Mouse (Mus musculus) liver, embryonic 14.5 days (tissue): Measurements from ENCODE around the gene Mettl24. TPM values are rescaled to one million over a fixed set of nuclear protein-coding genes. Genes with fewer than 3 reads are reported as not detected.

Experiments used
- ATAC-seq: fragments of 200-750 bp; cut with Nextera tagmentation; 2 replicates; pipeline ENCODE4 v1.8.0; 2017; ENCODE audit warnings: moderate number of reproducible peaks, mild to moderate bottlenecking, moderate library complexity; ENCODE audit not compliant: insufficient read depth
- DNase-seq, 3 experiments: peaks; one replicate each; pipeline ENCODE4 v3.0.0-alpha.2; 2012 to 2013; ENCODE audit warnings: low read depth in 3 of 3, low spot score in 3 of 3
- H3K27ac ChIP-seq: fragments of 300-500 bp; sonication (generic); 2 replicates; pipeline ENCODE4 v1.5.1; 2014; ENCODE audit warnings: moderate library complexity, mild to moderate bottlenecking, control low read depth, inconsistent platforms
- H3K27me3 ChIP-seq: fragments of 300-500 bp; sonication (generic); 2 replicates; pipeline ENCODE4 v1.6.1; 2014; ENCODE audit warnings: mild to moderate bottlenecking, low read length, moderate library complexity; ENCODE audit not compliant: control insufficient read depth, insufficient read depth
- H3K36me3 ChIP-seq: fragments of 300-500 bp; sonication (generic); replicated peaks from 2 replicates; pipeline ENCODE4 v1.6.1; 2014; ENCODE audit warnings: low read depth; ENCODE audit not compliant: control insufficient read depth, insufficient read depth
- H3K4me1 ChIP-seq, 2 experiments: fragments of 200-500 bp in 1 of 2; fragments of 300-500 bp in 1 of 2; sonication (generic) in 1 of 2; replicated peaks; 2 replicates each; pipeline ENCODE4 v1.6.1; 2012 to 2014; ENCODE audit warnings: antibody characterized with exemption in 1 of 2, inconsistent platforms in 1 of 2, low read length in 1 of 2; ENCODE audit not compliant: control insufficient read depth in 2 of 2, insufficient read depth in 2 of 2
- H3K4me2 ChIP-seq: fragments of 300-500 bp; sonication (generic); 2 replicates; pipeline ENCODE4 v1.6.1; 2014; ENCODE audit warnings: low read depth, mild to moderate bottlenecking, control low read depth, moderate library complexity
- H3K4me3 ChIP-seq, 2 experiments: fragments of 200-500 bp in 1 of 2; fragments of 300-500 bp in 1 of 2; sonication (generic) in 1 of 2; 2 replicates each; pipeline ENCODE4 v1.5.1; 2012 to 2014; ENCODE audit warnings: low read depth in 2 of 2, low read length in 2 of 2, mild to moderate bottlenecking in 2 of 2, control low read depth in 1 of 2, inconsistent platforms in 1 of 2, moderate library complexity in 1 of 2; ENCODE audit not compliant: insufficient read depth in 1 of 2
- H3K9ac ChIP-seq: fragments of 300-500 bp; sonication (generic); replicated peaks from 2 replicates; pipeline ENCODE4 v1.6.1; 2014; ENCODE audit warnings: mild to moderate bottlenecking, control low read depth, moderate library complexity
- H3K9me3 ChIP-seq: fragments of 300-500 bp; sonication (generic); 2 replicates; pipeline ENCODE4 v1.6.1; 2016; ENCODE audit warnings: low read length, mixed read lengths; ENCODE audit not compliant: control insufficient read depth
- CTCF ChIP-seq: IDR thresholded peaks from 2 replicates; pipeline ENCODE4 v1.5.1; 2016; ENCODE audit warnings: antibody characterized with exemption, low read depth, control low read depth
- EP300 ChIP-seq: IDR thresholded peaks from 2 replicates; pipeline ENCODE4 v1.6.1; 2016; ENCODE audit warnings: antibody characterized with exemption, low read depth
- WGBS: fragments of 180-500 bp; shearing (Covaris S2); extraction: QIAGEN DNeasy Blood & Tissue Kit; methylation state at CpG from one replicate; pipeline ENCODE4 v1.1.7; 2014; ENCODE audit not compliant: insufficient replicate concordance; 5-methylcytosine and 5-hydroxymethylcytosine counted together
- polyA plus RNA-seq, 2 experiments: library from polyadenylated mRNA; depleted of rRNA in 1 of 2; stranded (reverse) in 1 of 2; unstranded in 1 of 2; fragments of >200 nt; fragmentation: Nextera tagmentation in 1 of 2; extraction: Ambion mirVana in 1 of 2; gene quantifications; 2 replicates each; pipeline versions ENCODE4 v1.2.1 to v1.2.3; 2012 to 2014

Gene Mettl24
- polyA plus RNA-seq, 2 experiments = 0.18 to 0.33 TPM

DNA sequence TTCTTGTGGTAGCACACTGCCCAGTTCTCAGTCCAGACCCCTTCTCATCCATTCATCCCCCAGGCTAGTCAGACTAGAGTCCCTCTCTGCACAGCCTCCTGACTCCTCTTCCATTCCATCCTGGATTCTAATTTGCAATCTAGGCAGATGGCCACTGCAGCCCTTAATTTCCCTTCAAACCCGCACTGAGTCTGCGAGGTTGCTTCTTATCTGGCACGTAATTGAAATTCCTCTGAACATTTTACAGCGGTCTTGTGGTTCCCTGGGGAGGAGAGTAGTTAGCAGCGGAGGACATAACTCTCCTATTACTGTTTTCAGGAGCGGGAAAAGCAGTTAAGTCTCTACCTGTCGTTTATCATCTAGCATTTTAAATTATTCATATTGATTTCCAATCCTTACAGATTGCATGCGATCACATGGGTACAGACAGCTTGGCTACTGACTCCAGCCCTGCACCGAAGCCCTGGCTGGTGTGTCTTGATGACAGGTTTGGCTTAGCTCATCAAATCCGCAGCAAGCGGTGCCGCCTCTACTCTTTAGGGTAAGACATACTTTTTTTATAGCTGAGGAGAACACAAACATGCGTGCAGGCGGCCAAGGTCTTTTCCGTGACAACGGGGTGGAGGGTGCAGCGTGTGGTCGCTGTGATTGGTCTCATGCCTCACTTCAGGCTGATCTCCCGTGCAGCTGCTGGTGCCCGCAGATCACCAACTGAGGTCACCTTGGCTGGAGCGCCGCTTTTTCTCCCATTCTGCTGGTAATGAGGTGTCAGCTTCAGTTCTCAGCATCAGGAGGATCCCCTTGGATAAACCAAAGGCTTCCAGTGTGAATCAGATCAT is 54.4 kb downstream of the Mettl24 start:
- H3K4me3 ChIP-seq = no peak overlapping the region
- H3K27me3 ChIP-seq = no peaks in the 10 kb centered on the region
- no peak overlapping the region for H3K27ac ChIP-seq
- H3K4me2 ChIP-seq = no peak overlapping the region
- DNase-seq (no peak), ATAC-seq (no peak)
- H3K36me3 ChIP-seq = no peaks in the 10 kb centered on the region
- H3K9me3 ChIP-seq = no peaks in the 10 kb centered on the region
- WGBS = 60% methylated on average over 22 of the region's 22 CpGs
- TF ChIP-seq CTCF = no peak
- no peak for TF ChIP-seq EP300
- peaks cover 0 to 2% of the 10 kb centered on the region in 2 experiments; a peak in 1 of 4 replicates for H3K4me1 ChIP-seq
- no peak overlapping the region for H3K9ac ChIP-seq

DNA sequence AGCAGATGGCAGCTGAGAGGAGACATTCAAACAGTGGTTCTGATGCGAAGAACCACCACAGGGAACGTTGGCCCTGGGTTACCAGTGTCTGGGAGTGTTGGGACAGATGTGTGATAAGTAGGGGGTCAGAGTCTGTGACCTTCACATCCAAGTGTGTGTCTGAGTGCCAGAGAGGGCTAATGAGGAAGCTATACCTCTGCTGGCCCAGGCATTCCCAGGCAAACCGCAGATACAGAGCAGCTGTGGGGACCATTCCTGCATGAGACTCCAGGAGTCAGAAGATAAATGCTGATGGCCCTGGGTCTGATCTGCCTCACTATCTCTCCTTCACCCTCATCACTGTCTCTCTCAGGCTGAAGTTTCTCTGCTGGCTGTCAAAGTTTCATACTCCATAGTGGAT is 57.6 kb downstream of the Mettl24 start:
- no peak overlapping the region for H3K4me3 ChIP-seq
- no peaks in the 10 kb centered on the region for H3K36me3 ChIP-seq
- H3K27ac ChIP-seq = no peak overlapping the region
- no peak overlapping the region for H3K9ac ChIP-seq
- 38% methylated on average over 3 of the region's 3 CpGs for WGBS
- H3K4me1 ChIP-seq = peaks cover 0 to 2% of the 10 kb centered on the region in 2 experiments; a peak in 1 of 4 replicates
- no peak for DNase-seq
- no peak overlapping the region for H3K4me2 ChIP-seq
- H3K9me3 ChIP-seq = no peaks in the 10 kb centered on the region
- no peaks in the 10 kb centered on the region for H3K27me3 ChIP-seq
- no peak for ATAC-seq
- no peak for TF ChIP-seq EP300
- TF ChIP-seq CTCF = no peak

DNA sequence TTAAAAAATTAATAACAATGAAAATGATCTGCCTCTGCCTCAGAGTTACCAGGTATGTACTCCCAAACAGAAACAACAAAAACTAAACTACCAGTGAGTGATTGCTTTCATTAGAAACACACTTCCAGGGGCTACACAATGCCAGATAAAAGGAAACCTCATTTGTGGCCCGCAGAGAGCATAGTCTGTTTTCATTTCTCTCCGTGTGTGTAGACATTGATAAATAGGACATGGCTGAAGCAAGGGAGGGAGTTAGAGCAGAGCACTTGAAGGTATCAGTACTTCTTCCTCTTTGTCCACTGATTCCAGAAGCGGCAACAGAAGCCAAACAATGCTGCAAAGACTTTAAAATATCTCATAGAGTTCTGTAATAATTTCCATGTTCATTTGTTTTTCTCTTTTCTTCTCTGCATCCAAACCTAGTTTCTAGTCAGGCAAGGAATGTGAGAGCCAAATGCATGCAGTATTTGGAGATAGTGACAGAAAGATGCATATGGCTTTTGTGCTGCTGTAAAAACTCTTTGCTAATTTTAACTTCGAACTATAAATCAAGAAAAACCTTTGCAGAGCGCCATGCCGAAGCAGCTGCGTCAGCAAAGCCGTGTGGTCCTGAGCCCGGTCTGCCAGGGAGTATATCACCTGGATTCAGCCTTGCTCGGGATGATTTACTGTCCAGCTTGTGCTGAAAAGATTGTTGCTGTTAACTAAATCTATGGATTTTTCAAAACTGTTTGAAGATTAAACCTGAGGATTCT is 67.4 kb downstream of the Mettl24 start:
- H3K9me3 ChIP-seq = no peaks in the 10 kb centered on the region
- no peak for TF ChIP-seq CTCF
- TF ChIP-seq EP300 = no peak
- no peak overlapping the region for H3K4me3 ChIP-seq
- no peaks in the 10 kb centered on the region for H3K4me1 ChIP-seq
- no peaks in the 10 kb centered on the region for H3K27me3 ChIP-seq
- ATAC-seq (no peak), DNase-seq (no peak)
- no peak overlapping the region for H3K4me2 ChIP-seq
- no peak overlapping the region for H3K27ac ChIP-seq
- 61% methylated on average over 10 of the region's 10 CpGs for WGBS
- H3K9ac ChIP-seq = no peak overlapping the region
- H3K36me3 ChIP-seq = no peaks in the 10 kb centered on the region

DNA sequence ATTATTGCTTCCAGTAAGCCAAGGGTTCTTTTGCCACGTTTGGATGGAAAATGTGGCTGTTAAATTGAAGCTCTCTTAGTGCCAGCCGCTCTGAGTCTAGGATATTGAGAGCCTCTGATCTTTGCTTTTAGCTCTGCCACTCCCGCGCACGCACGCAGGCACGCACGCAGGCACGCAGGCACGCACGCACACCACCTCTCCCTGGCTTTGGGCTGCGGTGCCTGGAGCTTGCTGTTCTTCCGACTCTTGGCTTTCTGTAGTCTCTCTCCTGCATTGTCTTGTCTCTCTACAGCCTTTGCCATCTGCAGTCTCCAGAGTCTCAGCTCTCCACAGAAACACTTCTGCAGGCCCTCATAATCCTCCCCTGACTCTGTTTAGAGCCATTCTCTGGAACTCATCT is 68.1 kb downstream of the Mettl24 start:
- no peak overlapping the region for H3K4me2 ChIP-seq
- H3K27ac ChIP-seq = no peak overlapping the region
- TF ChIP-seq EP300 (no peak), CTCF (no peak)
- H3K36me3 ChIP-seq = no peaks in the 10 kb centered on the region
- 76% methylated on average over 13 of the region's 13 CpGs for WGBS
- DNase-seq (no peak), ATAC-seq (no peak)
- H3K4me3 ChIP-seq = no peak overlapping the region
- H3K9ac ChIP-seq = no peak overlapping the region
- no peaks in the 10 kb centered on the region for H3K9me3 ChIP-seq
- no peaks in the 10 kb centered on the region for H3K4me1 ChIP-seq
- H3K27me3 ChIP-seq = no peaks in the 10 kb centered on the region

DNA sequence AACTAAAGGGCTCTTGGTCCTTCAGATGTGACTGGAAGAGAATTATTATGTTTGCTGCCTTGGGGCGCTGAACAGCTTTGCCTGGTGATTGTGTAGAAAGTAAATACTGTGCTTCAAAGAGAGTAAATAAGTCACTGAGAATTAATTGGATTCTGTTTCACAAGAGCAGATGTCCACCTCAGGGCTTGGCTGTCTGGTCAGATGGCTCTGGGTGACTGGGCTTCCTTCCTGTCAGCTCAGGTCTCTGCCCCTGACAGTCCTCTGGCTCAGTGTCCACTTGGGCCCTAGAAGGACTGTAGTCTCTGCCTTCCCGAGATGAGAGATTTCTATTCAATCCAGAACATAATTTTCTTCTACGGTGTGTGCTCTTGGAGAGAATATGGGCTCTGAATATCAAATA is 70.0 kb downstream of the Mettl24 start:
- no peaks in the 10 kb centered on the region for H3K4me1 ChIP-seq
- H3K4me2 ChIP-seq = no peak overlapping the region
- no peak for ATAC-seq

More for the DNA sequence above, 70.0 kb downstream of the Mettl24 start:
- WGBS = 60% methylated on average over 3 of the region's 3 CpGs
- Histone ChIP-seq H3K36me3 (no peaks in the 10 kb centered on the region), H3K27me3 (no peaks in the 10 kb centered on the region), H3K9ac (no peak overlapping the region), H3K4me3 (no peak overlapping the region), H3K27ac (no peak overlapping the region), H3K9me3 (no peaks in the 10 kb centered on the region)
- TF ChIP-seq EP300 = no peak
- no peak for TF ChIP-seq CTCF
- no peak for DNase-seq
